8 mouse cellular contexts compared by ENCODE assay signal in genomic region chr10:121462162-121462881, GRCm38 (mm10). TPM values are rescaled to one million over a fixed set of nuclear protein-coding genes. Genes with fewer than 3 reads are reported as not detected.
A peak's percentile ranks its signal among the peaks of the same experiment; 100 is the strongest.
DNase-seq lines count a peak whose midpoint lies in the region; ATAC-seq lines count a peak whose summit lies in the region.
"Had no signal": no experiment of that assay in that cellular context is flagged by ENCODE, and none has a peak within 500 bp of the region (broad histone marks: within the 10 kb centered on the region; RNA-seq: fewer than 3 reads in every experiment).

No protein-coding gene starts in this region.

- intact Hi-C loops in left cerebral cortex, postnatal 10 days (cut with DNase I): no loop called here

- peak overlapping the region; percentile 63 for H3K4me2 ChIP-seq in liver, embryonic 11.5 days
- H3K4me2 ChIP-seq in embryonic facial prominence, embryonic 14.5 days (ENCODE audit: low read depth, low read length): peak overlapping the region; percentile 41; the same call in 1 of the 2 replicates

- H3K9ac ChIP-seq in liver, embryonic 11.5 days (ENCODE audit: low read depth, low read length): no peak overlapping the region
- H3K9ac ChIP-seq in embryonic facial prominence, embryonic 14.5 days (ENCODE audit: low read depth, low read length): no peak overlapping the region

- WGBS in liver, embryonic 11.5 days: 61% methylated on average over 24 of the region's 24 CpGs
- 56% methylated on average over 24 of the region's 24 CpGs for WGBS in embryonic facial prominence, embryonic 14.5 days
- WGBS in limb, embryonic 10.5 days: 61% methylated on average over 24 of the region's 24 CpGs

- no peak for DNase-seq in liver, embryonic 11.5 days (ENCODE audit: low spot score)
- no peak for DNase-seq in liver
- peak; percentile 74 for DNase-seq in embryonic facial prominence, embryonic 14.5 days (ENCODE audit: low spot score)
- no peak for DNase-seq in limb, embryonic 10.5 days (ENCODE audit: low spot score)
- peak; percentile 49 for DNase-seq in retina, embryonic 14.5 days (ENCODE audit: low spot score)
- no peak for DNase-seq in B cell, adult 2 months
- DNase-seq in left cerebral cortex, postnatal 10 days (ENCODE audit: extremely low spot score in 1 of 2, low spot score in 2 of 2): no peak
- DNase-seq: thymus, adult 2 months had no signal

- peaks cover 24% of the 10 kb centered on the region for H3K4me1 ChIP-seq in liver, embryonic 11.5 days (replicated peaks; ENCODE audit: control insufficient read depth, insufficient read depth, low read length)
- H3K4me1 ChIP-seq in embryonic facial prominence, embryonic 14.5 days (ENCODE audit: control insufficient read depth, insufficient read depth, low read length): peaks cover 46% of the 10 kb centered on the region
- H3K4me1 ChIP-seq in limb, embryonic 10.5 days: peaks cover 71% of the 10 kb centered on the region

- no peak overlapping the region for H3K4me3 ChIP-seq in liver, embryonic 11.5 days (ENCODE audit: low read depth, low read length)
- no peak overlapping the region for H3K4me3 ChIP-seq in embryonic facial prominence, embryonic 14.5 days (ENCODE audit: low read depth, low read length)
- H3K4me3 ChIP-seq in limb, embryonic 10.5 days: peak overlapping the region; percentile 28; the same call in 1 of the 2 replicates

- peak overlapping the region; percentile 22; the same call in 1 of the 2 replicates for H3K27ac ChIP-seq in liver, embryonic 11.5 days (ENCODE audit: low read depth, low read length)
- 0 out of 2 replicates have a peak overlapping the region, but pooled peaks have one; percentile 70 for H3K27ac ChIP-seq in embryonic facial prominence, embryonic 14.5 days (replicated peaks; ENCODE audit: low read depth, low read length)
- peak overlapping the region; percentile 83 for H3K27ac ChIP-seq in limb, embryonic 10.5 days

- no peaks in the 10 kb centered on the region for H3K27me3 ChIP-seq in liver, embryonic 11.5 days (replicated peaks; ENCODE audit: control insufficient read depth, insufficient read depth, low read length)
- no peaks in the 10 kb centered on the region for H3K27me3 ChIP-seq in embryonic facial prominence, embryonic 14.5 days (replicated peaks; ENCODE audit: control insufficient read depth, insufficient read depth, low read length)
- no peaks in the 10 kb centered on the region for H3K27me3 ChIP-seq in limb, embryonic 10.5 days (ENCODE audit: low read depth, poor library complexity, severe bottlenecking)

- no peaks in the 10 kb centered on the region for H3K9me3 ChIP-seq in liver, embryonic 11.5 days (ENCODE audit: control insufficient read depth, low read length)
- H3K9me3 ChIP-seq in embryonic facial prominence, embryonic 14.5 days (ENCODE audit: control insufficient read depth, low read length): no peaks in the 10 kb centered on the region
- H3K9me3 ChIP-seq in limb, embryonic 10.5 days (replicated peaks): no peaks in the 10 kb centered on the region

- no peak for ATAC-seq in liver, embryonic 11.5 days (replicated peaks; ENCODE audit: low FRiP score)
- peak; percentile 42; the same call in 1 of the 2 replicates for ATAC-seq in embryonic facial prominence, embryonic 14.5 days (ENCODE audit: low read depth)

- no peaks in the 10 kb centered on the region; the same call in 1 of the 2 replicates for H3K36me3 ChIP-seq in liver, embryonic 11.5 days (ENCODE audit: control insufficient read depth, insufficient read depth, low read length)
- no peaks in the 10 kb centered on the region for H3K36me3 ChIP-seq in embryonic facial prominence, embryonic 14.5 days (ENCODE audit: control insufficient read depth, insufficient read depth, low read length)
- H3K36me3 ChIP-seq in limb, embryonic 10.5 days: peaks cover 12% of the 10 kb centered on the region

RNA-seq across cellular contexts. Expression of gene Rassf3, which starts 13.8 kb away (rescaled TPM):
- 14.0 and 15.4 TPM in 2 replicates for polyA plus RNA-seq in liver, embryonic 11.5 days (2014; fragmentation: Nextera tagmentation; extraction: Ambion mirVana)
- polyA plus RNA-seq in embryonic facial prominence, embryonic 14.5 days (2014; fragmentation: Nextera tagmentation; extraction: Ambion mirVana): 23.6 and 27.0 TPM in 2 replicates
- polyA plus RNA-seq in limb, embryonic 10.5 days (2016; fragmentation: Nextera tagmentation; extraction: Ambion mirVana): 18.0 and 21.1 TPM in 2 replicates
- 10 to 100 TPM; 24.5 to 31.1 TPM for total RNA-seq in left cerebral cortex, postnatal 10 days (2021)

Comparison
In these comparisons a context has a peak if more than half of its experiments do, and no peak if none do; other contexts are left out.
1. DNase-seq: peak in embryonic facial prominence, embryonic 14.5 days (single experiment) and retina, embryonic 14.5 days (single experiment); none in liver, embryonic 11.5 days (single experiment), liver (single experiment), limb, embryonic 10.5 days (single experiment), B cell, adult 2 months (0 of 2) and left cerebral cortex, postnatal 10 days (0 of 2).
2. H3K27ac ChIP-seq: peak in every context shown above with its lines; median percentile 83 in limb, embryonic 10.5 days; 70 in embryonic facial prominence, embryonic 14.5 days; 22 in liver, embryonic 11.5 days.